Mouse (Mus musculus) right cerebral cortex, adult 2 months (tissue): ENCODE data around the gene Pnpla3.

ENCODE experiments used
- DNase-seq, 2 experiments: peaks; one replicate each; pipeline ENCODE4 v3.0.0; 2021 to 2022; ENCODE audit warnings: low spot score in 2 of 2

Pnpla3 gene

DNA sequence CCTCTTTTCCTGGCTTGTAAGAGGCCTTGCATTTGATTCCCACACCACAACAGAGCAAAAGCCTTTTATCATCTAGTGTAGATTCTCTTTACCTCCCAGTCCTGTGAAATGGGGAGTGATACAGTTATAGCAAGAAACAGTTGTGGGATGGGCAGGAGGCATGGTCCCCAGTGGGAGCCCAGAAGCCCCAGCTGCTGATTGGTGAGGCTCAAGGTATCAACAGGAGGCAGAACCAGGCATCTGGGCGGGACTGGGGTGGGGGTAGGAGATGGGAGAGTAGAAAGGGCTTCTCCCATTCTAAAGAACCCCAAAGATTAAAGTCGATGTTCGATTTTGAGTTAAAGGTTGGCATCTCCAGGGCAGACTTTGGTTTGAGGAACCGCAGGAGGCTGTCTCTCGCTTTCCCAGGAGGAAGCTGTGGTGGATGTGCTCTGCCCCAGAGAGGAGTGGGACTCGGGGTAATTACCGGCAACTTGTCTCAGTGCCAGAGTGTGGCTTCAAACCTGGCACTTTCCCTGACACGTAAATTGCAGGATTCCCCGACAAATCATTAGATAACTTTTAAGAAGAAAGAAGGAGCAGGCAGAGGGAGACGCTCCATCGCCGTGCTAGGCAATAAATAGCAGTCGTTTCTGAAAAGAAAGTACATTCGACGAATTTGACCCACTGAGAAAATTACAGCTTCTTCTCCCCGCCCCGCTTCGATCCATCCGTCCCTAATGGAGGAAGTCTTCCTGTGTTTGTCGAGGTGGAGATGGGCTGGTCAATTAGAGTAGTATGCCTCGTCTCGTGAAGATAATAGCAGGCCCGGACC is 50.5 kb downstream of the Pnpla3 start:
- DNase-seq = no peak

DNA sequence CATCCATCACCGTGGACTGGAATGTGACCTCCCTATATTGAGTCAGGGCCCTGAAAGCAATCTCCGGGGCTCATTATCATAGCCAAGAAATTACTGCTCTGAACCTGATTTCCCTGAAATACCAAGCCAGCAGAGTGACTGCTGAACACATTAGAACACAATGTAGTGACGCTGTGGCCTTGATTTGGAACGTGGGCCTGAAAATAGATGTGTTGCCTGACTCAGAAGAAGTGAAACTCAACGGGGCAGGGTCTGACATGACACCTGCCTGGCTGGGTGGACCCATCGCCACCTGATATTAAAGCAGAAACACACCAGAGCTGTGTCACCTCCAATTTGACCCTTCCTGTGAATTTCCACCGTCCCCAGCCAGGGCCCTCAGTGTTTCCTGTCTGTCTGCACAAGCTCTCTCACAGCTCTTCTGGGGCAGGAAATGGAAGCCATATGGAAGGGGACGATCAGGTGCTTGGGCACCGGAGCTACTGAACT is 51.2 kb downstream of the Pnpla3 start:
- DNase-seq = peak in 1 of 2 experiments; percentile 34

DNA sequence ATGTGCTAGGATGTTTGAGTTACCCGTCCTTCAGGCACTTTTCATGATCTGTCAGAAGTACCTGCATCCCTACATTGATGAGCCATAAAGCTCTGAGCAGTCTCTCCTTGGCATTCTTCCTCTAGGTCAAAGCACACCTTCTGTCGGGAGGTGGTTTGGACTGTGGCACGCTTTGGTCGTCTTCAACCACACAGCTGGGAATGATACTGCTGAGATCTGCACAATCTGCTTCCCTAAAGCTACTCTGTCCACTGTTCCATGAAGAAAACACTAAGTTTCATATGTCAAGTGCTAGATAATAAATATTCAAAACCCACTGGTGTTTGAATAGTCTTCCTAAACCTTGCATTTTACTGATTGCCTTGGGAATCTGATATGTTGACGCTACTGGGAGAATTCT is 53.9 kb downstream of the Pnpla3 start:
- DNase-seq = no peak

DNA sequence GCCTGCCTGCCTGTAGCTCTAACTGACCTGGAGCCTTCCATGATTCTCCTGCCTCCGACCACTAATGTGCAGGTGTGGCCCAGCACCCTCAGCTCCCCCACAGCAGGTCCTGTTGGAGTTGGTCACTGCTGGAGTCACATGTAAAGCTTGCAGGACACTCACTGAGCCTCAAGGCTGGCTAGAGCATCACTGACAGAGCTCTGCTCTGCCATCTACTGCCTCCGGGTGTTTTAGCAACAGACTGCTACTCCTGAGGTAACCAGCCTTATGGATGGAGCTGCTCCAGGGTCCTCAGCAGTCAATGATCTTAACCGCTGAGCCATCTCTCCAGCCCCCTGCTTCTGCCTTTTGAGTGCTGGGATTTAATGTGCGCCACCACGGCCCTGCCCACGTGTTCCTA is 55.8 kb downstream of the Pnpla3 start:
- peak; percentile 52 to 58 for DNase-seq

DNA sequence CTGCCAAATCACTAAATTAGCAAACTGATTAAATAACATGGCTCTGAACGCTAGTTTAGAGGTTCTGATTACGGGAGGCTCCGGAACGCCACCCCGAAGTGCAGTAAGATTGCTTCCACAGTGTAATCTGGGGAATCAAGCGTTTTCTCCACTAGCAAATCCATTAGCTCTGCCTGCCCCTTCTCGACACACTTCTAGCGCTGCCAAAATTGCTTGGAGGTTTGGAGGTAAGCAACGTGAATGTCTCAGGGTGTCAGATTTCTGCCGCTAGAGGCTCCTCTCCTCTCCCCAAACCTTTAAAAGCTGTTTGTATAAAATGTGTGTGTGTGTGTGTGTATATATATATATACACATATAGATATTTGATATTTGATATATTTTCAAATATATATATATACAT is 57.1 kb downstream of the Pnpla3 start:
- no peak for DNase-seq

DNA sequence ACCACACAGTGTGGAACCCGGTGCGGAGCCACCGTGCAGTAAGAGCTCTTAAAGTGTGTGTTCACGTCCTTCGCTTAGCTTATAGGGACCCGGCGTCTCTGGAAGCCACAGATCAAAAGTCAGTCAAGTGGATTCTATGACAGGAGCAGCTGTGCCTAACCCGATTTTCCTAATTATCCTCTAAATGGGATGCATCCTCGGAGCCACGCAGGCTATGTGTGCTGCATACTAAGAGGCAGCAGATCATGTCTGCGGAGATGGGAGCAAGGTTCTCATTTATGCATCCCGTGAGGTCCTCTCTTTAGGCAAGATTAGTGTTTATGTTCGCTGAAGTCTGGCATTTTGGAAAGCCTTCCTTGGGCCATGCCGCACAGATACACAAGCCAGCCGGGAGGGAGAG is 59.3 kb downstream of the Pnpla3 start:
- no peak for DNase-seq

DNA sequence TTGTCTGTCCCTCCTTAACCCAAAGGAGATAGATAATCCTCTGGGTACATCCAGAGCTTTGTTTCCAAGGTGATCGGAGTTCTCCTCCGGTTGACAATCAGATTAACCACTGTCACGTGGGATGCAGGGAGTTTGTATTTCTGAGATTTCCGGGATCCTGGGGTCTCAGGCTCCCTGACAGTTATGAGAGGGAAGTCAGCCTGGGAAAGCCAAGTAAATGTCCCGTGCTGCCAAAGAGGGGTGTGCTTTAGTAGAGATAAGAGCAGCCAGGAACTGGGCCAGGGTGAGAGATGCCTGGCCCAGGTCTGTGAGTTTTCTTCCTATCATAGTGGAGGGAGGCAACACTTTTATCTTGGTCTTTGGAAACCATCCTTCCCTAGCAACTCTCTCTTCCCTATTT is 63.0 kb downstream of the Pnpla3 start:
- DNase-seq = no peak

DNA sequence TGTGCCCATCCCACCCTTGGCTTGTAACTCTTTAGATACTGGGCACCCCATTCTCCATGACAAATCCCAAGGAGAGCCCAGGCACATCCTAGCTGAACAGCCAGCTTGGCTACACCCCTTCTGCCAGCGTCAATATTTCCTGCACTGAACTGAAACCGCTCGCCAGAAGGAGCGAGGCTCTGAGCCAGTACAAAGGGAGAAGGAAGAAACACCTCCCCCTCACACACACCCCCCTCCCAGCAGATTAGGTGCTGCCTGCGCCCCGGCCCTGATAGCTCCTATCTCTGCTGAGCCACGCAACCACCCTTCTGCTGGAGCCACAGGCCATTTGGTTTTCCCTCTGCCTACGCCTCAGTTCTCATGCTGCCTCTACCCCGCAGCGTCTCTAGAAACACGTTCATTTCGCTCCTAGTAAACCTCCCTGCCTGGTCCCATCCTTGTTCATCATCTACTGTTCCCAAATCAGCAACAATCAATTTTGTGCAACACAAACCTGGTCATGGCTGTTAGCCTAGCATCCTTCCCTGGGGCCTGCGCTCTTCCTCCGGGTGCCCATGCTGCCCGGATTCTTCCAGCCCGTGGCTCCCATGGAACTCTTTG is 63.6 kb downstream of the Pnpla3 start:
- peak; percentile 79 to 80 for DNase-seq

DNA sequence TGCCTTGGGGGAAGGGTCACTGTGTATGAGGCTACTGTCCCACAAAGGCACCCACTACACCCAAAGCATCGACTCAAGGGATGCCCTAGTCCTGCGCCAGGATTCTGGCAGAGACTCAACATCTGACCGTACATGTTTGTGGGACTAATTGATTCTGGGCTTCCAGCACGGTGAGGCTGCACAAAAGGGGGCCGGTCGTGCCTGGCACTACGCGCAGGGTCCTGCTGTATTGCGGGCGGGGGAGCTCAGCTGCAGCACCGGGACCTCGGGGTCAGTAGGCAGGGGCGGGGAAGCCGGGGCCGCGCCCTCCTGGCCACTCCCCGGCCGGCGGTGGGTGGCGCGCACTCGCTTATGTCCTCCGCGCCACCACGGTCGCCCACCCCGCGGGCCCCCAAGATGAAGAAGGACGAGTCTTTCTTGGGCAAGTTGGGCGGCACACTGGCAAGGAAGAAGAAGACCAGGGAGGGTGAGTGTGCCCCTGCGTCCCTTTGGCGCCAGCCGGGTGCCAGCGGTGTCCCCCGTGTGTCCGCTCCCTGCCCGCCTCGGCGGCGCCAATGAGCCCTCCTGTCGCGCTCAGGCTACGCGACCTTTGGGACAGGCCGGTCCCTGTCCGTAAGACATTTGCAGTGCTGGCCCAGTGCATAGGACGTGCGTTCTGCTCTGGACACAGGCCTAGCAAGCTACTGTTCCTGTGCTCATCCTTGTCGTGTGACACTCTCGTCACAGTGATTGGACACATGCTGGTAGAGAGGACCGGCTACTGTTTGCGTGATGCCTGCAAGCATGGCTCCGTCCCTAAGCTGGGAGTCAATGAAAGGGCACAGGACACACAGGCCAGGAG is 64.3 kb downstream of the Pnpla3 start, which contains the start of gene Parvb:
Gene Parvb (plus strand): TSS at position 323 of the 841 bp plus-strand sequence.
- peak; percentile 29 to 48 for DNase-seq

DNA sequence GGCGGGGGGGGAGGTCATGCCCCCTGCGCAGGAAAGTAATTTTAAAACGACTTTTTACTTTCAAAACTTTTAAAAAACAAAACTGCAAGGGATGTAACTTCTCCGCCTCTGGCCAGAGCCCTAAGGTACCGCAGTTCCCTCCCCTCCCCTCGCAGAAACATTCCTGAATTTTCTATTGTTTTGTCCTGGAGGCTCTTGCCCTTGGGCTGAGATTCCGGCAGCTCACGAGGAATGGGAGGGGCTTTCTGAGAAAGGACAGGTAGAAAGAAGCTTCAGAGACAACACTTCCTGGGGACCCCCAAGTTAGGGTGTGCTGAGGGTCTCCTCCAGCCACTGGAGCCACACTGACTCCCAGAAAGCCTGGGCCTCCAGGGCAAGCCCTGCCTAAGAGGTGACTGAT is 65.0 kb downstream of the Pnpla3 start:
- no peak for DNase-seq

DNA sequence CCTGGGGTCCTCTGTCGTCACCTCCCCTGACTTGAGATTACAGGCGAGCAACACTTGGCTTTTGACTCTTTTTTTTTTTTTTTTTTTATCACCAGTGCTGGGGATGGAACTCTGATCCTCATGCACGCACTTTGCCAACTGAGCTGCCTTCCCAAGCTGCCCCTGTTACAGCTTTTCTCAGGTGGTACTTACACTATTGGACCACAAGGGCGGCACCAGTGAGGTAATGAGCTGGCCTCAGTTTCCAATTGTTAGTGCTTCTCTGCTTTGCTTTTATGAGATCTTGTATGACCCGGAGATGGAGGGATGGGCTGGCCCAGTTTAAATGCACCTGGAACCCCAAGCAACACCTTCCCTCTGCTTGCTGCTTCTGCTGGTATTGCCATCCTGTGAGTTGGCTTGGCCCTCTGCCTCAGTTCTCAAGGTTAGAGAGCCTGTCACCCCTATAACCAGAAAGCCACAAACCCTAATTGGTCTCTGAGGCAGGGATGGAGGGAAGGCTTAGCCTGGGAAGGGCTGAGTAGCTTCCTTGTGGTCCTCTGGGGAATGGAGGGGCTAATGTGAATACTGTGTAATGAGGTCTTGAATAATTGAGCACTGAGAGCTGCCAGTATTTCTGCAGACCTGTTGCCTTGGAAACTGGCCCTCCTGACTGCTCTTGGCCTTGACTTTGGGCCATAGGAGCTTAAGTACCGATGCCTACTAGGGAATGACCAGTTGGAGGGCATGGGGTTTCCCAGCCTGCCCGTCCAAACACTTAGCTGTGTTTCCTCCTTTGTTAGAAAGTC is 67.4 kb downstream of the Pnpla3 start:
- no peak for DNase-seq

DNA sequence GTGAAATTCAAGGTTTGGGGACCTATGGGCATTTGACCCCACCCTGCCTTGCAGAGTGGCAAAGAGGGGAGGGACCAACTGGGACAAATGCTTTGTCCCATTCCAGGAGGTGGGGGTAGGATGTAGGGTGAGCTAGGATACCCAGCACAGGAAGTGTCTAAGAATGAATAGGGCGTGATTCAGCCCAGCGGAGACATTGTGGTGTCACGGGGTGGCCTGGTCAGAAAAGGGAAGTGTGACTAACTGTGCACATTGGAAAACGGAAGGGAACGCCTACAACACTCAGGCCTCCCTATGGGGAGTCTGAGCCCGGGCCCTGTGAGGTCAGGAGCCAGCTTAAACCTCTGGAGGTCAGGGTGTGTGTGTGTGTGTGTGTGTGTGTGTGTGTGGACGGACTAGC is 68.0 kb downstream of the Pnpla3 start:
- DNase-seq = no peak
